Mouse (Mus musculus): ENCODE measurements around the gene Calcrl.
A peak's percentile ranks its signal among the peaks of the same experiment; 100 is the strongest.
"Not testable (repeated sequence)": the region's sequence is repeated elsewhere in the genome, so short reads cannot be mapped to it uniquely, and the experiment has no call there.

The Calcrl gene

DNA sequence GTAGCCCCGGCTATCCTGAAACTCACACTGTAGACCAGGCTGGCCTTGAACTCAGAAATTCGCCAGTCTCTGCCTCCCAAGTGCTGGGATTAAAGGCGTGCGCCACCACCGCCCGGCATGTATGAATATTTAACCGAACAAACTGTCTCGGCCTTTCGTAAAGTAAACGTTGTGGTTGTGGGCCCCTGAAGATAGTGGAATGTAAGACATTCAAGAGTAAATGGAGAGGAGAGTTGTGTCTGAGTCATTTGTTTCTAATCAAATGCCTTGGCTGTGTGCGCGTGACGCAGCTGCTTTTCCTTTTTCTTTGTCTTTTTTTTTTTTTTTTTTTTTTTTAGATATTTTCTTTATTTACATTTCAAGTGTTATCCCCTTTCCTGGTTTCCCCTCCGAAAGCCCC, 36.7 kb downstream of the Calcrl start:
- not testable (repeated sequence) for DNase-seq

DNA sequence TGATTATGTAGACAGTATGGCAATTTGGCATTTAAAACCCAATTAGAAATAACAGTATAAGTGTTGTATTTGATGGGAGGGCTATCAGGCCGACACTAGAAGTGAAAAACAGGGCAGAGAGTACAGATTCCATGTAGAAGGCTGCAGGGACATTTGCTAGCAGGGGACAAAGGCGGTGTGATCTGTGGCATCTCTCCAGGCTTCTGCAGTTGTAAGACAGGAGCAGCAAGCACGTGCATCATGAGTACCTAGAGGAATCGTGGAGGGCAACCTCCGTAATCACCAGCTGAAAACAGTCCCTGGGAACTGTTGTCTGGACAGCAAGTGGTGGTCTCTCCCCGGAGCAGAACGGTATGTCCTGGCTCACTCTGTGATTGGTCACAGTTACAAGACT, 37.2 kb downstream of the Calcrl start:
- DNase-seq, result peak; percentile 7

DNA sequence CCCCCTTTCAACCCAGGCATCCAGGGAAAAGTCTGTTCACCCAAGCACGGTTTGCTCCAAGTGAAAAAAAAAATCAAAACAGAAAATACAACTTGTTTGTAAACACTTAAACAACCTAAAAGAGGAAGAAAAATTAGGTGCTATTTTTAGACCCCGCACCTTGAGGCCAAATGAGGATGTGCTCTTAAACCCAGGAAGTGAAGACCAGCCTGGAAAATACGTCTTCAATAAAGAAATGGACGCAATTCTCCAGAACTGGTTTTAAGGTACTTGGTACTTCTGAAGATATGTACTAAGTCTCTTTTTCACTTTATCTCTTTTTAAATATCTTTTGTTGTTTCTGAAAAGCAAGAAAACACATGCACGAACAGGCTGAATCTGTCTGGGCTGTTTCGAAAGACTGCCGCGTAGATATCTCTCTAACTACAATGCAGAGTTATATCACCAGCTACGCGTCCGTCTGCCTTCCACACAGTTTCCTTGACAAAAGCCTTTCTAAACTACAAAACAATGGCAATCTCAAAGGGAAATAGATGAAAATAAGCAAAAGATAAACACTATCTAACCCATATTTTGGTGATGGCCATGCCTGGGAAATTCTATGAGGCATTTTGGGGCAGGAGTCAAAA, 37.7 kb downstream of the Calcrl start:
- DNase-seq, result peak; percentile 10

GRCm38 (mm10) chr2:84386563-84387393, 38.4 kb downstream of the Calcrl start:
- peak; percentile 11 for DNase-seq

DNA sequence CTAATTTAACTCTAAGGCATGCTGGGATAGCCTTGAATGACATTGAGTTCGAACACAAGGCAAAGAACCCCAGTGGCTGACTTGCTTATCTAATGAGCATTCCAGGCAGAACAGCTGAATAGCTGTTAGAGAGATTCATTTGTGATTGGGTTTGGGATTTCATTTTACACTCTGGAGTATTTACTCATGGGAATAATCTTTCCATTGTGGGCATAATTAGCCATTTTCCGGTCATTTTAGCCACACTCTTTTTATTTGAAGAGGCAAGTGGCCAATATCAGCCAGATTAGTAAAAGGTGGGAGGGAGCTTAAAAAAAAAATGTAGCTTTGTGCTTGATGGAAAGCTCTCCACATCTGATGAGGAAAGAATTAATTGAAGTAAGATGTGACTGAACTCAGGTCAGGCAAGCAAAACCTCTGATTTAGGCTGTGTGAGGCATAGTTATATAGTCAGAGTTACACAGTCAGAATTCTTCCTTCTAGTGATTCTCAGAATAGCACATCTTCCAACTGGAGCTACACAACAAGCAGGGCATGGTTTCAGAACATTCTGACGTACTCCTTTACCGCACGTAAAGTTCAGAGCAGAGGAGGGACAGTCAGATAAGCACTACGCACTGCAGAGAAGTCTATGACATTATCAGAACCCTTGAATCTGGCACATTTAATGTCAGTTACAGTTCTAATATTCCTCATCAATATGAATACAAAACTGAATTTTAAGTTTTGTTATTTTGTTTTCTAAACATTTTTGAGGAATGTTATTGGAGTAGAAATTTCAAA, 40.1 kb downstream of the Calcrl start:
- no peak for DNase-seq

GRCm38 (mm10) chr2:84383828-84384227, 41.4 kb downstream of the Calcrl start:
- DNase-seq, result no peak

- DNase-seq, result no peak
These were observed 42.7 kb downstream of the Calcrl start for GRCm38 (mm10) chr2:84382556-84382955.

- no peak for DNase-seq
These were observed 43.2 kb downstream of the Calcrl start for GRCm38 (mm10) chr2:84381997-84382396.

DNA sequence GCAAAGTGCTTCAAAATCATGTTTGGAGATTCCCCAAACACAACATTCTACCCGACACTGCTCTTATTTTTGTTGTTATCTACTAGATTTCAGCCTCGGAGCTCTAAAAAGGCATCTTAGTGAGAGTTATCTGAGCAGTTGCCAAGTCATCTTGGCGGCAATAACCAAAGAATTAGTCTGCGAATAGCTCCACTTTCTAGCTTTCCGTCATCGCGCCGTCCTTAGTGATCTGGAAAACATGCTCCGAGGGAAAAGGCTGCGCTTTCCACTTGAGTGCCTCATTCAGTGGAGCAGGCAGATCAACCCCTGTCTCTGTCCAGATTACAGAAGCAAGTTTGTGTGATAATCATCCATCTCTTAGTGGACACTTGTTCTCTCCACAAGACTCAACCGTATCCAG, 44.4 kb downstream of the Calcrl start:
- peak; percentile 77 for DNase-seq

- no peak for DNase-seq
These were observed 46.5 kb downstream of the Calcrl start for GRCm38 (mm10) chr2:84378678-84379077.

DNA sequence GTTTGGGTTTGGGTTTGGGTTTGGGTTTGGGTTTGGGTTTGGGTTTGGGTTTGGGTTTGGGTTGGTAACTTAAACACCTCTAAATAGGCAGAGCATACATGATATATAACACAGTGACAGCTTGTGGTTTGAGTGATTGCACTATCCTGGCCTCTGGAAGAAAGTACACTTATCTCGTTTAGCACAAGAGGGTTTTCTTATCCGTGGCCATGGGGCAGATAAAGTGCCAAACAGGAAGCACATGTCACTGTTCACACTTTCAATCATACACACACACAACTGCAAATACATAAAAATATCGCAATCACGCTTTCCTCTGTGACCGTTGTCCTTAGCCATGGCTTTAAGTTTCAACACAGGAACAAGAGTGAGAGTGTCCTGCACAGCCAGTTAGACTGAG, 56.0 kb downstream of the Calcrl start:
- DNase-seq, result no peak

DNA sequence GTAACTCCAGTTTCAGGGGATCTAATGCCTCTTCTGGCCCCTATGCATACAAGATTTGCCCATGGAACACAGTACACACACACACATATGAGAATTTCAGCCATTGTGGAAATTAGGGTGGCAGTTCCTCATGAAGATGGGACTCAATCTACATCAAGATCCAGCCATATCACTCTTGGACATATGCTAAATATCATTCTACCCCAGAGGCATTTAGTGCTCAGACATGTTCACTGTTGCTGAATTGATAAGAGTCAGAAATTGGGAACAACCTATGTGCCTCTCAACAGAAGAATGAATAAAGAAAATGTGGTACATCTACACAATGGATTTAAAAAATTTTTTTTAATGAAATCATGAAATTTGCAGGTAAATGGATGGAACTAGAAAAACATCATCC, 58.5 kb downstream of the Calcrl start:
- DNase-seq, result no peak

DNA sequence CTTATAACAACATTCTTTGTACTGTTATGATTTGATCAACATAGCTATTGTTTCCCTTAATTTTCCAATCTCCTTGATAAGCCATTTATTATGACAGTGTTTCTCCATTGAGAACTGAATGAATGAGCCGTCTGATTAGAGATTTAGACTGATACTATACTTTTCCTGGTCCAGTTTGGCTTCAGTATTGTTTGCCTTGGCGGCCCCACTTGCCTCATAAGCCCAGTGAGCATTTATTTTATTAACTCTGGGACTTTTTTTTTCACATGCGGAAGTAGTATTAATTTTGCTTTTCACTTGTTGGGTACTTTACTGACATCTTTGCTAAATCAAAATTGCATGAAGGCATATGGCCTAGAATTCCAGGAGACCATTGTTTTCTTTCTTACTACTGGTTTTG, 59.9 kb downstream of the Calcrl start:
- no peak for DNase-seq

GRCm38 (mm10) chr2:84362779-84363719, 62.2 kb downstream of the Calcrl start:
- no peak for DNase-seq

DNA sequence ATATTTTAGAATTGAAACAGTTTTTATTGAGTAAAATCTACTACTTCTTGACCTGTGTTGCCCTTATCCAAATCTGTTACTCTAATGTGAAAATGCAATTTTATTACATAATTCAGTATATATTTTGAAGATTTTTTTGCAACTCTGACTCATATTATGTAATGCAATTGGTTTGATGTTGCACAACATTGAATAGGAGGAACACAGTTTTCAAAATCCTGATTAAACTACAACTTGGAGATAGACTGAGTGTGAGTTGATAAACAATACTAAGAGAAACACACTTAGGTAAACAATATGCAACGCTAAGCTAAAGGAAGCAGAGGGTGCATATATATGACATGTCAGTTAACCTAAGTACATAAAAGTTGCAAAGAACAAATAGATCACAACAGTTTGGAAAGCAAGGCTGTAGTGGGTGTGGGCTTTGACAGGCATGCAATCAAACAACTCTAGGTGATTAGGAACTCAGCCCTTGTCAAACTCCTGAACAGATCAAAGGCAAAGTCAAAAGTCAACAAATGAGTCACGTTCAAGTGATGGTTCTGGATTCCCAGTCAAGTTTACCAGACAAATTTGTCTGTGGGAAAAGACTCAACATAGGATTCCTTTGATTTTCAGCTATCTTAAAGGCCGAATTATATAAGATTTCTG, 66.4 kb downstream of the Calcrl start:
- DNase-seq, result no peak

- DNase-seq, result no peak
These were observed 69.9 kb downstream of the Calcrl start for GRCm38 (mm10) chr2:84355281-84355680.

- no peak for DNase-seq
These were observed 77.8 kb downstream of the Calcrl start for GRCm38 (mm10) chr2:84347376-84347775.

DNA sequence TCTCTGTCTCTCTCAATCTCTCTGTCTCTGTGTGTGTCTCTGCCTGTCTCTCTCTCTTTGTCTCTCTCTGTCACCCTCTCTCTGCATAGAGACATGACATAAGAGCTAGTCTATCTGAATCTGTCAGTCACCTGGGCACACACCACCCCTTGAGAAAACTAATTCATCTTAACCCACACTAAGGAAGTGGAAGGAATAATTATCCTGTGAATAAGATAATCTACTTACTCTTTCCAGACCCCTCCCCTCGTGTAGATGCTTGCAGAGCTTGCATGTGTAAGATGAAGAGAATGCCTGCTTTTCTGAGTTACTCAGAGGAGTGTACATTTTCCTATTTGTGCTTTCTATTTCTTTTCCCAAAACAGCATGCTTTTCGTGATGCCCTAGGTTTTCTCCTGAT, 81.5 kb downstream of the Calcrl start:
- DNase-seq, result no peak

DNA sequence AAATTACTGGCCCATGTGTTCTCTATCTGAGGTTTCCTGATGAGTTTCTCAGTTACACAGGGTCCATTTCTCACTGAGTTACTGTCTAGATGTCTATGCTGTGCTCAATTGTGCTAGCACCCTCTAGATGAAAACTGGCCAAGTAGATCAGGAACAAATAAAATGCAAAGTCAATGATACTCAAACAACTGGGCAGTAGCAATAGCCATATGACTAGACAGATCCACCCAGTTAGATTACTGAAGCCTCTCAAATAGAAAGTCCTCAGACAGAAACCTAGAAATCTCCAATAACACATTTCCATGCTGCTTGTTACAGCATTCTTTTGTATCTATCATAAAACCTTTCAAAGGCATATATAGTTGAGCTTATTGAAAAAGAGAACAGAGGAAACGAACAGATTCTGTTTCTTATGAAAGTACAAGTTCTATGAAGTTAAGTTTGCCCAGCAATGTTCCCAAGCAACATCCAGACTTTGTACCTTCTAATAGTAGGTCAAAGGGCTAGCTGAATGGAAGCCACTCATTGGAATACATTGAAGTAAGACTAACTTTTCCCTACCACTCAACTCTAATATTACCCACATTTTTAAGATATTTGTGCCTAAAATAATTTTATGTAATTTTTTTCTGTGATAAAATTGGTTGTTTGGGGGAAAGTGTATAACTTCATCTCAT, 87.3 kb downstream of the Calcrl start:
- no peak for DNase-seq

DNA sequence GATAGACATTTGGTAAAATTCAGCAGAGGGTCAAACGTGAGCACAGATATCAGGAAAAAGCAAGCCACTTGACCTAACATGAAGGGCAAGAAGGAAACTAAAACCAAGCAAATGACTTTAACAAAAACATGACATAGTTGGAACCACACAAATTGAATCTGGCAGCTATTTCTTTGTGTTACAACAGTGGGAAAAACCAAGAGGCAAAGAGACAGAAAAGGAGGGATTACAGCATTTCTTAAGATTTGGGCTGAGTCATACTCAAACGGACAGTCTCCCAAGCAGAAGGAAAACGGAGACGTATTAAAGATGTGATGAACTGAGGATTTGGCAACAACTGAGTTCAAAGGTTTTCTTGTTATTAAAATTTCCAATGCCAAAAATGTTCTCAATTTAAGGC, 88.9 kb downstream of the Calcrl start:
- no peak for DNase-seq

GRCm38 (mm10) chr2:84316185-84316805, 108.9 kb downstream of the Calcrl start:
- no peak for DNase-seq
